Mouse (Mus musculus): ENCODE measurements around the gene Dnaic2. TPM values are rescaled to one million over a fixed set of nuclear protein-coding genes. Genes with fewer than 3 reads are reported as not detected.
A peak's percentile ranks its signal among the peaks of the same experiment; 100 is the strongest.

Dnaic2 gene
- polyA plus RNA-seq (2015; fragmentation: Nextera tagmentation; extraction: Ambion mirVana): 0.06 TPM in 1 of 2 replicates, not detected in the other

DNA sequence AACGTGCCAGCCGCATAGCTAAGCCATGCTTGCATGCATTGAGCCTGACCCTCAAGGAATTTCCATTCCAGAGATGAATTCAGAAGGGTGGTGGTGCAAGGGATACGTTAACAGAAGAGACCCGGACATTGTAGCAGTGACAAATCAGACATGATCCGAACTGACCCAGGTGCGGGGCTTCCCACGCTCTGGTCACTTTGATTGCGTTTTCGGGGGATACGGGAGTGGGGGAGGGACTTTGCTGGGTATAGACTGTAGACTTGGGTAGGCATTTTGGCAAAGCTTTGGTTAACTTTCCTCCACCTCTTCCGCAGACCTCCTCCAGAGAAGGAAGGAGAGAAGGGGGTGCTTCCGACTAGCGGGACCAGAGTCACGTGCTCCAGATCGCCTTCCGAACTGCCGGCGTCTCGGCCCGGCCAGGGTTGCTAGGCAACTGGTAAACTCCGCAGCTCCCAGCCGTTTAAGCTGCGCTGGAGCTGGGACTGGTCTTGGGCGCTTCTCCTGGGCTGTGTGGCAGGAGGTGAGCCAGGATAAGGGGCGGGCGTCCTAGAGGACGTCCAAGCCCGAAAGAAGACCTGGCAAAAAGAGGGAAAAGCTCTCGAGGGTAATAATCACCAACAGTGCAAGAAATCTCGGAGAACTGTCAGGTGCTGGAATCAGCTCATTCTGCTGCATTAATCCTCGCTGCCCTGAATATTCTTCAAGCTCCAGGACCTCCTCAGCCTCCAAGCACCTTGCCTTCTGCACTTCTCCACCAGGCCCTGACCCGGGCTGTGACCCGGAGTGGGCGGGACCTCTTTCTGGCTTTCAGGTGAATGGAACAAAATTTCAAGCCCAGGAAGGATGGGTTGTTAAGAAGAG, at the start of gene Dnaic2:
TSS of gene Dnaic2 (plus strand) at position 444 of the 861 bp plus-strand sequence.
- no peak within 1 kb of the TSS for H3K9ac ChIP-seq

DNA sequence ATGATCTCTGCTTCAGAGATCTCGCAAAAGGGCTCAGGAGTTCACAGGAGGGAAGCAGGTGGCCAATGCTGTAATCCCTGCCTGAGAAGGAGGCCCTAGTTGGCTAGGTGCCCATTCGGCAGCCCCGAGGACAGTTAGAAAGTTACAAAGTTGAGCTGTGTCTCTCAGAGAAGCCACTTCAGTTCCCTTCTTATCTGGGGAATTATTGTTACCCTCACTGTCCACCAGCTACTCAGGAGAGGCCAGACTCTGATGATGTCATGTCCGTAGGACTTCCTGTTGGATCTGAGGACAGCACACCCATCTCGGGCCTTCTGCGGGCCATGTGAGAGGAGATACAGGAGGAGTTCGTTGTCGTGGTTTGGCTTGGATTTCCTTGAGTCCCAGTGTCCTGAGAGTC, 47.6 kb upstream of the Dnaic2 start:
- H3K4me1 ChIP-seq (replicated peaks): peaks cover 77% of the 10 kb centered on the region
- H3K36me3 ChIP-seq: no peaks in the 10 kb centered on the region
- no peaks in the 10 kb centered on the region for H3K9me3 ChIP-seq (replicated peaks)
- peak overlapping the region; percentile 36; the same call in 1 of the 2 replicates for H3K27ac ChIP-seq
- no peak for ATAC-seq (ENCODE audit: low read depth)
- DNase-seq: no peak
- H3K9ac ChIP-seq: no peak overlapping the region
- no peak overlapping the region for H3K4me2 ChIP-seq
- WGBS (ENCODE audit: insufficient replicate concordance): 29% methylated on average over 8 of the region's 8 CpGs
- peaks cover 22% of the 10 kb centered on the region for H3K27me3 ChIP-seq
- H3K4me3 ChIP-seq (replicated peaks): no peak overlapping the region

More for the DNA sequence above, at the start of gene Dnaic2:
- Histone ChIP-seq H3K4me3 (replicated peaks) (peak within 1 kb of the TSS; percentile 26), H3K4me1 (replicated peaks) (peaks cover 16% of the 10 kb centered on the region), H3K36me3 (no peaks in the 10 kb centered on the region), H3K9me3 (replicated peaks) (no peaks in the 10 kb centered on the region), H3K27ac (no peak within 1 kb of the TSS), H3K27me3 (peaks cover 20% of the 10 kb centered on the region), H3K4me2 (peak within 1 kb of the TSS; percentile 54)
- ATAC-seq (ENCODE audit: low read depth) (0 out of 2 replicates have a peak, but pooled peaks have one; percentile 39), DNase-seq (no peak)
- WGBS (ENCODE audit: insufficient replicate concordance): 9% methylated on average over 34 of the region's 34 CpGs

DNA sequence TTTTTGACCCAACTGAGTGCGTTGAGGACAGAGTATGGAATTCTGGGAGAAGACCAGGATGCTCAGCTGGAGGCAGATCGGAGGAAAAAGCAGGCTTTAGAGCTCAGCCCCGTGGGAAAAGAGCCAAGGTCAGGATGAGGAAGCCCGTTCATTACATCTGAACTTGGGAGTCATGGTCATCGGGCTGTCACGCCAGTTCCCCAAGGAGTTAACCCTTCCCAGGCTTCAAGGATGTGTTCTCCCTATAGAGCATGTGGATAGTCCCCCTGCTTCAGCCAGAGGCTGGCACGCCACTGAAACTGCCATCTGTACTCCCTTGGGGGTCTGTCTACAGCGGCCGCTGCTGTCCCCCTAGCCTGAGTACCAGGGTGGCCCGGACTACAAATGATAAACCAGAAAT, 46.9 kb upstream of the Dnaic2 start:
- no peaks in the 10 kb centered on the region for H3K9me3 ChIP-seq (replicated peaks)
- no peak for DNase-seq
- no peak for ATAC-seq (ENCODE audit: low read depth)

DNA sequence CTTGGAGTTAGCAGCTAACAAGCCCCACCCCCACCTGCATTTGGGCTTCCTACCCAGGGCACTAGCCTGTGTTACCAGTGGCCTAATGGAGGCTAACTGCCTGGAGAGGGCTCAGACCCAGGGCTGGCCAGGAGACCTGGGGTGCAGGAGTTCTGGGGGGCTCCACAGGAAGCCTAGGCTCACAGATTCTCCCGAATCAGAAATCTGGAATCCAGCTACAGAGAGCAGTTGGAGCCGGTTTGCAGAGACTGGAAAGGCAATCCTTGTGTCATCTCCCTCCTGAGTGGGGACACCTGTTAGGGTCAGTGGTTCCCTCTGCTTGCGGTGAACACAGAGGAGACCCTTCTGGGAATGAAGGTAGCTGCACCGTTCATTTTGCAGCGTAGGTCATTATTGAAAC, 46.2 kb upstream of the Dnaic2 start:
- H3K4me1 ChIP-seq (replicated peaks): peaks cover 74% of the 10 kb centered on the region
- WGBS (ENCODE audit: insufficient replicate concordance): 67% methylated on average over 5 of the region's 5 CpGs
- H3K4me2 ChIP-seq: no peak overlapping the region
- no peak overlapping the region for H3K4me3 ChIP-seq (replicated peaks)
- no peak overlapping the region for H3K9ac ChIP-seq
- no peak overlapping the region for H3K27ac ChIP-seq
- ATAC-seq (ENCODE audit: low read depth) (no peak), DNase-seq (no peak)
- H3K36me3 ChIP-seq: no peaks in the 10 kb centered on the region
- H3K9me3 ChIP-seq (replicated peaks): no peaks in the 10 kb centered on the region
- peaks cover 14% of the 10 kb centered on the region for H3K27me3 ChIP-seq

More for the DNA sequence above, 46.9 kb upstream of the Dnaic2 start:
- Histone ChIP-seq H3K9ac (no peak overlapping the region), H3K4me1 (replicated peaks) (peaks cover 76% of the 10 kb centered on the region), H3K4me3 (replicated peaks) (no peak overlapping the region), H3K36me3 (no peaks in the 10 kb centered on the region), H3K4me2 (no peak overlapping the region), H3K27me3 (peaks cover 22% of the 10 kb centered on the region), H3K27ac (no peak overlapping the region)
- 71% methylated on average over 10 of the region's 10 CpGs for WGBS (ENCODE audit: insufficient replicate concordance)

DNA sequence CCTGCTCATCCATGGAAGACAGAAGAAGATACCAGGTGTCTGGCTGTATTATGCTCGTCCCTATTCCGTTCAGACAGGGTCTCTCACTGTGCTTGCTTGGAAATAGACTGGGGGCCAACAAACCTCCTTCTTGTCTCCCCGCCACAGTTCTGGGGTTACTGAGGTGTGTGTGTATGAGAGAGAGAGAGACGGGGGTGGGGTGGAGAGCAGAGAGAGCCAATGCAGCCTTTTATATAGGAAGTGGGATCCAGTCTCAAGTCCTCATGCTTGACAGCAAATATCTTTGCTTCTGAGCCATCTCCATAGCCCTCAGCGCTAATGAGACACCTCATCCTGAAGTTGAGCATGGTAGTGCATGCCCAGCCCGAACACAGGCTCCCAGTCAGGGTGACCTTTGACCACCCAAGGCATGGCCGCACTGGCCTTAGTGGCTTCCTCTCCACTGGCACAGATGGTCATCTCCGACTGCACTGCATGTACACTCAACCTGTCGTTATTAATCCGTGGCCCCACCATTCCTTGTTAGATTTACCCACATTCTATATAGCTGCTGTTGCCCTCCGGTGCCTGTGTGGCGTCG, 44.8 kb upstream of the Dnaic2 start:
- DNase-seq (no peak), ATAC-seq (ENCODE audit: low read depth) (no peak)
- Histone ChIP-seq H3K4me3 (replicated peaks) (no peak overlapping the region), H3K27me3 (peaks cover under 1% of the 10 kb centered on the region; the same call in 1 of the 2 replicates), H3K4me2 (no peak overlapping the region), H3K9ac (no peak overlapping the region), H3K27ac (no peak overlapping the region), H3K9me3 (replicated peaks) (no peaks in the 10 kb centered on the region), H3K36me3 (no peaks in the 10 kb centered on the region), H3K4me1 (replicated peaks) (peaks cover 63% of the 10 kb centered on the region)
- WGBS (ENCODE audit: insufficient replicate concordance): 73% methylated on average over 13 of the region's 13 CpGs

DNA sequence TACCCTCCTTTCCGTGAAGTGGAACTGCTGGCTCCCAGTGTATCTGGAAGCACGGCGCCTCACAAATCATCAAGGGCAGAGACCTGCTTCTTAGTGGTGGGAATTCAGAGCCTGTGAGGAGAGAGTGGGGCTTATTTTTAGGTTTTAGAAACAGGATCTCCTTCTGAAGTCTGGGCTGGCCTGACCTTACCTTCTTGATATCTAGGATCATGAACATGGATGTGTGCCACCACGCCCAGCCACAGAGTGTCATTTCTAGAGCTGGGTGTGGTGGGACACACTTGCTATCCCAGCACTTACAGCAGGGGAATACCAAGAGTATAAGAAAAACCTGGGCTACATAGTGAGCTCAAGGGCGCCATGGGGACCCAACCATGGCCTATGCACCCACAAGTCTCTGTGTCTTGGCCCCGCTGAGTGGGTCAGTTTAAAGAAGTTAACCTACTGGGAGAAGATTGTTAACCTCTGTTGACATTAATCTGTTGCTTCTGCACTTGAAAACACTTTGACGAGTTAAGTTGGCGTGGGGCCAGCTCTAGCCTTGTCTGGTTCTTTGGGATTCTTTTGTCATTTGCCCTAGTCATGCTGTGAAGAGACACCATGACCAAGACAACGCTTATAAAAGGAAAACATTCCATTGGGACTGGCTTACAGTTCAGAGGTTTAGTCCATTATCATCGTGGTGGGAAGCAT, 44.0 kb upstream of the Dnaic2 start:
- H3K27me3 ChIP-seq: no peaks in the 10 kb centered on the region
- no peaks in the 10 kb centered on the region for H3K36me3 ChIP-seq
- no peak overlapping the region for H3K4me2 ChIP-seq
- DNase-seq (no peak), ATAC-seq (ENCODE audit: low read depth) (no peak)
- H3K9ac ChIP-seq: no peak overlapping the region
- no peak overlapping the region for H3K27ac ChIP-seq
- no peak overlapping the region for H3K4me3 ChIP-seq (replicated peaks)
- H3K4me1 ChIP-seq (replicated peaks): peaks cover 61% of the 10 kb centered on the region
- H3K9me3 ChIP-seq (replicated peaks): no peaks in the 10 kb centered on the region
- 77% methylated on average over 10 of the region's 10 CpGs for WGBS (ENCODE audit: insufficient replicate concordance)

DNA sequence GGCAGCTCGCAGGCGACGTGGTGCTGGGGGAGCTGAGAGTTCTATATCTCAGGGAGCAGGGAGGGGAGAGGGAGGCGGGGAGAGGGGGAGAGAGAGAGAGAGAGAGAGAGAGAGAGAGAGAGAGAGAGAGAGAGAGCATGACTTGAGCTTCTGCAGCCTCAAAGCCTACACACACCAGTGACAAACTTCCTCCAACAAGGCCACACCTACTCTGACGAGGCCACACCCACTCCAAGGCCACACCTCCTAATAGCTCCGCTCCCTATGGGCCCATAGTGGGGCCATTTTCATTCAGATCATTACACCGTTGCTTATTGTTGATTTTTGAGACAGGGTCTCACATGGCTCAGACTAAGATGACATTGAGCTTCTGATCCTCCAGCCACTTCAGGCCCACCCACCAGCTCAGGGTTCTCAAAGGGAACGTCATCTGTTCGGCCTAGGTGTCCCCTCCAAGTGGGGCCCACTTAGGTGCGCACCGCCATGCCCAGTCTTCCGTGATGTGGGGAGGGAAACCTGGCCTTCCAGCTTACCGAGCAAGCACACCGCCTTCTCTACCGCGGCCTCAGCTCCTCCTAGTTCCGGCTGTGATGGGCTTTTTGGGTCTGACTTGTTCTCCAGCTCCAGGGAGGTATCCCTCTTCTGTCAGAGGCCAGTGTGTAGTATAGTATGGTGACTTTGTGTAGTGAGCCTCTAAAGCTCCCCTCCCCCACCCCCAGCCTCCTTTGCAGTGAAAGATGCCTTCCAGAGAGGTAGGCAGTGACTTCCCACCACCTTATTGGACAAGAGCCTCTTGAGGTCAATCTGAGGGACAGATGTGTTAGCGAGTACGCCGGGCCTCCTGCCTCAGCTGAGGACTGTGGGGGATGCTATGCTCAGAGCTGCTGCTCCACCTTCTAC, 43.2 kb upstream of the Dnaic2 start:
- H3K36me3 ChIP-seq: no peaks in the 10 kb centered on the region
- no peak overlapping the region for H3K4me2 ChIP-seq
- H3K27ac ChIP-seq: no peak overlapping the region
- ATAC-seq (ENCODE audit: low read depth): peak; percentile 10
- 57% methylated on average over 20 of the region's 20 CpGs for WGBS (ENCODE audit: insufficient replicate concordance)
- H3K4me1 ChIP-seq (replicated peaks): peaks cover 60% of the 10 kb centered on the region
- H3K9me3 ChIP-seq (replicated peaks): no peaks in the 10 kb centered on the region
- H3K9ac ChIP-seq: no peak overlapping the region
- no peaks in the 10 kb centered on the region for H3K27me3 ChIP-seq
- H3K4me3 ChIP-seq (replicated peaks): no peak overlapping the region
- DNase-seq: peak; percentile 34

DNA sequence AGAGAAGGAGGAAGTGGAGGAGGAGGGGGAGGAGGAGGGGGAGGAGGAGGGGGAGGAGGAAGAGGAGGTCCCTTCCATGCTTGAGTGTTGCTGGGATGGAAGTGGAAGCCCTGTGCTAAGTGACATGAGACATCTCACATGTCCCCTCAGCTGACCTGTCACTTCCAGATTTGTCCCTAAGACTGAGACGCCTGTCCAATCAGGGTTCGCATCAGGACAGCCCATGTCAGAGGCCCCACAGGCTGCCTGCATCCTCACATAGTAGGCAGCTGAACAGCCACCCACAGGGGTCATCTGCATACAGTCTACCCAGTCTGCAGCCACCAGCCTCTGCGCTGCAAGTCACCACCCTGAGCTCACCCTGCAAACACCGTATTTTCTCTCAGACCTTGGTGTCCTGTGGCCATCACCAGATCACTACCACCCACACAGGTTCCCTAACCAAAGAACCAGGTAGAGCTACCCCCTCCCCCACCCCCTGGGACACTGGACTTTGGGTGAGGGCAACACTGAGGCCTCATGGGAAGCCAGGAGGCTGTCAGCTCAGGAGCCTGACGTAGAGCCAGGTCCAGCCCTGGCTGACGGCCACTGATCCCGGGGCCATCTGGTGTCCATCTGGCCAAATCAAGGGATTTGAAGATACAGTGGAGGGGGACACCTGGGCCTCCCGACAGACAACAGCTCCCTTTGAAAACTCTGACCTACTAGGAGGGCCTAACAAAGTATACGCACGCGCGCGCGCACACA, 42.4 kb upstream of the Dnaic2 start:
- WGBS (ENCODE audit: insufficient replicate concordance): 67% methylated on average over 14 of the region's 14 CpGs
- Histone ChIP-seq H3K4me3 (replicated peaks) (no peak overlapping the region), H3K36me3 (no peaks in the 10 kb centered on the region), H3K27ac (peak overlapping the region; percentile 41), H3K27me3 (no peaks in the 10 kb centered on the region), H3K4me1 (replicated peaks) (peaks cover 52% of the 10 kb centered on the region), H3K9ac (no peak overlapping the region), H3K4me2 (no peak overlapping the region), H3K9me3 (replicated peaks) (no peaks in the 10 kb centered on the region)
- peak; percentile 50 for ATAC-seq (ENCODE audit: low read depth)
- no peak for DNase-seq

DNA sequence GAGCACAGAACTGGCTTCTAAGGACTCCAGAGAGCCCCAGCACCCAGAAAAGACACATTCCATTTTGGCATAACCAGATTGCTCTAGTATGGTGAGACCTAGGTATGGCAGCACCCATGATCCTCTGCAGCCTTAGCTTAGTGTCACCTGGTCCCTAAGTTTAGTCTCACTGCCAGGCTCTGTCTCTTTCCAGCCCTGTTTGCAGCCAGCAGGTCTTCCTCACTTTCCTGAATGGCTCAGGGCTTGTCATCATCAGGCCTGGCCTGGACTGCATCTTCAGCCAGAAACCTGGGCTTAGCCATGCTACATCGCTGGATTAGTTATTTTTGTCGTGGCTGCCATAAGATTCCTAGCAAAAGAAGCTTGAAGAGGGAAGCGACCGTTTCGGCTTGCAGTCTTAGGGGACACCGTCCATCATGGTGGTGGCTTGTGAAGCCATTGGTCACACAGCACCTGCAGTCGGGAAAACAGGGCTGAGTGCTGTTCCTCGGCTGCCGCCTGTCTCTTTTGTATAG, 41.6 kb upstream of the Dnaic2 start:
- no peak overlapping the region for H3K4me2 ChIP-seq
- no peak for DNase-seq
- H3K9me3 ChIP-seq (replicated peaks): no peaks in the 10 kb centered on the region
- no peaks in the 10 kb centered on the region for H3K36me3 ChIP-seq
- ATAC-seq (ENCODE audit: low read depth): no peak
- WGBS (ENCODE audit: insufficient replicate concordance): 74% methylated on average over 9 of the region's 9 CpGs
- no peak overlapping the region for H3K4me3 ChIP-seq (replicated peaks)
- no peak overlapping the region for H3K9ac ChIP-seq
- peaks cover 44% of the 10 kb centered on the region for H3K4me1 ChIP-seq (replicated peaks)
- H3K27me3 ChIP-seq: no peaks in the 10 kb centered on the region
- no peak overlapping the region for H3K27ac ChIP-seq
